Mouse (Mus musculus) cerebellum, adult (tissue): ENCODE data around the gene Rars.
"Not testable (repeated sequence)": the region's sequence is repeated elsewhere in the genome, so short reads cannot be mapped to it uniquely, and the experiment has no call there.

ENCODE experiments used
- ATAC-seq: cut with Nextera tagmentation; 2 replicates; pipeline ENCODE4 v1.9.2; 2017; ENCODE audit warnings: mild to moderate bottlenecking, moderate library complexity, mixed read lengths; ENCODE audit not compliant: insufficient number of reproducible peaks, low FRiP score, low TSS enrichment

The Rars gene

DNA sequence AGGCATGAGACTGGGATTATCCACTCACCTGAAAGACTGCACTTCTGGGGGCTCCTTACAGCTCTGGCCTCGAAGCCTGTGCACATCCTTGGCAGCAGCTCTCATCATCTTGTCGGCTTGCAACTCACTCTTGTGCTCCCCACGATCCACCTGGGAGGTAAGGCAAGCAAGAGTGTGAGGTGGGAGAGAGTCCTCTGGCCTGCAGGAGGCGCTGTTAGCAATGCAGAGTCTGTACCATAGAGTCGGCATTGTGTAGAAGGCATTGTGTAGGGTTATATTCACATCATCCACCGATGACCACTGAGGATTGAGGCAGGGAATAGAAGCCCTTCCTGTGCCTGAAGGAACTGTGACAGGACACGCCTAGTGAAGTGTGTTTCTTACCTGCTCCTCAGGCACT, 6.0 kb upstream of the Rars start:
- ATAC-seq = no peak

DNA sequence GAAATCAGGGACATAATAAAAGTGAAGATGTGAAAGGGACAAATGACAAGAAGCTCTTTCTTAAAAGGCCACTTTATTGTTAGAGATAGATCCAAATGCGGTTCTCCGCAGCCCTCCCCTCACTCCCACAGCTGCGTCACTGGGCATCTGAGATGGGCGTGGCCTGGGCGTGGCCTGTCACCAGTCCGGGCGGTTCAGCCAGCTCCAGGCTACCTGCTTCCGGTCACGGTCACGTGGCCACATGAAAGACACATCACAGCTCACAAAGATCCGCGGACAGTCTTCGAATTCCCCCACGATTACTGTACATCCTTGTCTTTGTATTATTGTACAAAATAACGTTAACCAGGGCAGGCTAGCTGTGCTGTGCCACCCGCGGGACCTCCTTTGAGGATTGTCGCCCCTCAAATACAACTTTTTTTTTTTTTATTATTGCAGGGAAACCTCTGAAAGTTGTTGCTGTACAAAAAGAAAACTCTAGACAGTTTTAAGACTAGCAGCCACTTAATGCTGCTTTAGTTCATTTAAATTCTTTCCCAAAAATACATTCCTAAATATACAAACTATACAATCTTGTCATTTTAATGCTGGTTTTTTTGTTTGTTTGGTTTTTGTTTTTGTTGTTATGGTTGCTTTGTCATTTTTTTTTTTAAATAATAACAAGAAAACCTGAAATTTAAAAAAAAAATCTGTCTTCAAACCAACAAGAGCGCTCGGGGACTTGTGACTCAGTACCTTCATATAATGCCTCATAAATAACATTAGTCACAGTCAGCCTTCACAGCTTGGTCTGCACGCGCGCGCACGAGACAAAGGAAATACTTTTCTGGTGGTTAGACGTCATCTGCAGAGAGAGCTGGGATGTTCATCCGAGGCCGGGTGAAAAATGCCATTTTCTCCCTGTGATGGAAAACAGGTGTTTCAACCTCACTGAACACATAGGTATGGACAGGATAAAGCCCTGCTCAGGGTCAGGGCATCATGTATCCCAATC, 4.3 kb upstream of the Rars start:
- ATAC-seq = peak; percentile 69

DNA sequence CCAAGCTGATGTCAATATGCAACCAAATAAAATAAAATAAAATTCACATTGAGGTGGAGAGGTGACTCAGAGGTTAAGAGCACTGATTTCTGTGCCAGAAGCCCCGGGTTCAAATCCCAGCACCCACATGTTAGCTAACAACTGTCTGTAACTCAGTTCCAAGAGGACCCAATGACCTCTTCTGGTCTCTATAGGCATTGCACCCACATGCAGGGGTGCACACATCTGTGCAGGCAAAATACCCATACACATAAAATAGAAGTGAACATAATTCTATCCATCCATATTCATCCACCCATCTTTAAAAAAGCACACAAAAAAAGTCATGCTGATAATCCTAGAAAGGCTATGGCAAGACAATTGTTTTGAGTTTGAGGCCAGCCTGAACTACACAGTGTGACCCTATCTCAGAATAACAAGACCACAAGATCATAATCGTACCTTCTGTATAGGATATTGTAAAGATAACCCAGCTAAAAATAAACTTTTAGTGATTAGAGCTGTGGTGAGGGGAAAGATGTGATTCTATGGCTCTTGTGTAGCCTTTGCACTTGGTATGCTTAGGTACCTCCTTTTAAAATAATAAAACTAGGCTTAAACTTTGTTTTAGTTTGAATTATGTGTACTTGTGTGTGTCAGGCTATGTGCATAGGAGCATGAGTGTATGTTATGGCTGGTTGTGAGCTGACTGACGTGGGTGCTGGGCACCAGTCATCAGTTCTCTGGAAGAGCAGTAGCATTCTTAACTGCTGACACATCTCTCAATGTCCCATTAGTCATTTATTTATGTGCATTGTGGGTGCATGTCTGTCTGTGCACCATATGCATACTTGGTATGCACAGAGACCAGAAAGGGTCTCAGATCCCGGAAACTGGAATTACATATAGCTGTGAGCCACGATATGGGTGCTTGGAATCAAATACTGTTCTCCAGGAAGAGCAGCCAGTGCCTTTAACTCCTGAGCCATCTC, 3.1 kb upstream of the Rars start:
- no peak for ATAC-seq

DNA sequence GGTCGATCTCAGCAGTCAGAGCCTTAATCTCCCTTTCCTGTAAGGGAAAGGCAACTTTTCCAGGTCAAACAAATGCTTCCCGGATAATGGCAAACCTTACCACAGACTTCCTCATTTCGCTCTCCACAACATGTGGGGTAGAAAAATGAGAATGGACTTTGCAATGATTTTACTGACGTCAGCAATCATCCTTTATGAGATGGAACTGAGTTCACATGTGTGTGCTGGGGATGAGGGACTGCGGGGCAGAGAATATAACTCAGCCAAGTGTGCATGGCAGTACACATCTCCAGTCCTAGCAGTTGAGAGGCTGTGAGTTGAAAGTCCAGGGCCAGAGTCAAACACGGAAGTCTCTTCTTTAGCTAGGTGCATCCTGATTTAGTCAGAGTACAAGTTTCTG, 1.0 kb downstream of the Rars start:
- no peak for ATAC-seq

DNA sequence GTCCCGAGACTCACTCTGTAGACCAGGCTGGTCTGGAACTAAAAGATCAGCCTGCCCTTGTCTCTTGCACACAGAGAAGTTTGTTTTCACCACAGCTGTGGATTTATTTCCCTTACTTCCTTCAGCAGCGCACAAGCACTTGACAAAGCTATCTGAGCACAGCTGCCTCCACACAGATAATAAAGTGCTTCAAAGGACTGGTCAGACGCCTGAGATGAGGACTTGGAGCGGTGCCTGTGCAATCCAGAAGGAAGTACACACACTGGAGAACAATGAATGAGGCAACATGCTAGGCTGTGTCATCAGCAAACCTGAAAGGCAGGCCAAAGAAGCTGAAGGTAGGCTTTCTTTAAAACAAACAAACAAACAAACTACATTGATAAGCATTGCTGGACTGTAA, 2.2 kb downstream of the Rars start:
- no peak for ATAC-seq

DNA sequence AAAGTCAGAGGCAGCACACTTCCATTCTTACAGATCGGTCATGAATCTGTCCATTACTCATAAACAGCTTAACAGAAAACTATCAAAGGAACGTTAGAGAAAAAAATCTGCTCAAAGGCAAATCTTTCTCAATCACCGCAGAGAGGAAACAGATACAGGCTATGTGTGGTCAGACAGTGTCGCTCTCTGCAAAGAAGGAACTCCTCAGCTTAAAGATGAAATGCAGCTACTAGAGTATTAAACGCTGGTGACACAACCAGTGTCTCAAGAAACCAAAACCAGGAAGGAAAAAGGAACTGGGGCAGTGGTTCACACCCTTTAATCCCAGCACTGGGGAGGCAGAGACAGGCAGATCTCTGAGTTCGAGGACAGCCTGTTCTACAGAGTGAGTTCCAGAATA, 6.6 kb downstream of the Rars start:
- ATAC-seq = no peak

DNA sequence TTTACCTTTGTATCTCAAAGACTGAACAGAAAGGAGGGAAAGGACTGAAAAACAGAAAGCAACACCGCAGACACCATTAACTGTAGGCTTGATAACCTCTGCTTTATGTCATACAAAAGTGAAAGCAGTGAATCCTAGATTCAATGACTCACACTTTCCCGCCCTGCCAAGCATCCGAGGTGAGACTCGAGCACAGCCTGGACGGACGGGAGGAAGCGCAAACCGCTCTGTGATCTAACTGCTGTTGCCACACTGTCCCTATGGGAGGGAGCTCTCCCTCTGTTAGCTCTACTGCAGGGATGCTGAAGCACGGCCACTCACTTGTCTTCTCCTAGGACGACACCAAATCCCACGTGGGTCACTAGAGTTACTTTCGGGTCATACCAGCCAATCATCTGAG, 18.0 kb downstream of the Rars start:
- ATAC-seq = no peak

DNA sequence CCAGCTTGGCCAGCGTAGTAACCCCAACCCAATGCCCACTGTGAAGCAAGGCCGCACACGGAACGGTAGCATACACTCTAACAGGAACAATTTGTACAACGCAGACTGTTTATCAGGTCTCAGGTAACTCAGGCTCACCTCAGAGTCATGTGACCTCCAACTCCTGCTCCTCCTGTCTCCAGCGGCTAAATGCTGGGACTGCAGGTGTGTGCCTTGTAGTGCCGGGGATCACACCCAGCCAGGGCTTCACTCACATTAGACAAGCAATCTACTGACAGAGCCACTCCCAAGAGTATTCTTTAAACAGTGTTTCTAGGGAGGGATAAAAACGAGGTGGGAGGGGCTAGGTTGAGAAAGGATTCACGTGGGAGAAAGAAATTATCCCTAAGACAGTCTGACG, 22.8 kb downstream of the Rars start:
- no peak for ATAC-seq

DNA sequence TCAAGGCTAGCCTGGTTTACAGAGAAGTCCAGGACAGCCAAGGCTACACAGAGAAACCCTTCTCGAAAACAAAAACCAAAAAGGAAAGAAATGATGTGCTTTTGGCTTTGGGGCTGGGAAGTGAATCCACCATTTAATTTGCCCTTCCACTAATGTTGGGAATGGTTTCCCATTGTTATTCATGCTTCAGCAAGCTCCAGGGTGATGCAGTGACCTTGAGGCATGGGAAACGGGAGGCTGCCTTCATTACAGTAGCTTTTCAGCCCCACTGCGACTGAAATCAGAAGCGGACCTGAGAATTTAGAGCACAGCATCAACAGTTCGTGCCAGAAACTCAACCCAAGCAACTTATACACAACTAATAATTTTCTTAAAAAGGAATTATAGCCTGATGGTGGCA, 33.0 kb downstream of the Rars start:
- ATAC-seq = no peak

DNA sequence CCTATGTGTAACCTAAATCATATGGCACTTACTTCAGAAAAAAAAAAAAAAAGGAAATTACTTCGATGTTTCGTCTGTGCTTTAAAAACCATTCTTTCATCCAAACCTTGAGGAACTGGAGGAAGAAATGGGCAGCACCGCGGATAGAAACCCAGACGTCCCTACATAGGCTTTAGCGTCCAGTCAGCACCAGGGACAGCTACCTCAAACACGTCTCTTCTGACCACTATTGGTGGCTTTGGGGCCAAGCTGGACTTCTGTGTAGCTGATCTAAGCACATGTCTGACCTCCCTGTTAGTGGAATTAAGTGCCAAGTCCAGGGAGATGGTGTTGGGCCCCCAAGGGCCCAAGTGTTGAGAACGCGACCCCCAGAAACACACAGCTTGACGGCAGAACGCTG, 35.4 kb downstream of the Rars start, which contains the start of gene Fbll1:
TSS of gene Fbll1 (minus strand) at position 11 of the 400 bp plus-strand sequence.
- ATAC-seq = peak; percentile 50

DNA sequence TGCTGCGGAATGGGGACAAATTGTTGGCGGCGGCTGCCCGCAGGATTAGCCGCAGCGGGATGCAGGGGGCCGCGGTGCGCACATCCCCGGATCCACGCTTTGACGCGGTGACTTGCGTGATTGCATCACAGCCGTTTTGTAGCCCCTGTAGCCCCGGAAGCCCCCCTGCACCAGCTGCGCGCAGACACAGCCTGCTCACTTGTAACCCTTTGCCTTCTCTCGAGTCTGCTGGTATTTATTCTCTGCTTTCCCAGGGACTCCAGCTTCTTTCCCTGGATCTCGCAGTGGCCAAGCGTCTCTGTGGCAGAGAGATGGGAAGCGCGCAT, 35.8 kb downstream of the Rars start:
- peak; percentile 84 for ATAC-seq

DNA sequence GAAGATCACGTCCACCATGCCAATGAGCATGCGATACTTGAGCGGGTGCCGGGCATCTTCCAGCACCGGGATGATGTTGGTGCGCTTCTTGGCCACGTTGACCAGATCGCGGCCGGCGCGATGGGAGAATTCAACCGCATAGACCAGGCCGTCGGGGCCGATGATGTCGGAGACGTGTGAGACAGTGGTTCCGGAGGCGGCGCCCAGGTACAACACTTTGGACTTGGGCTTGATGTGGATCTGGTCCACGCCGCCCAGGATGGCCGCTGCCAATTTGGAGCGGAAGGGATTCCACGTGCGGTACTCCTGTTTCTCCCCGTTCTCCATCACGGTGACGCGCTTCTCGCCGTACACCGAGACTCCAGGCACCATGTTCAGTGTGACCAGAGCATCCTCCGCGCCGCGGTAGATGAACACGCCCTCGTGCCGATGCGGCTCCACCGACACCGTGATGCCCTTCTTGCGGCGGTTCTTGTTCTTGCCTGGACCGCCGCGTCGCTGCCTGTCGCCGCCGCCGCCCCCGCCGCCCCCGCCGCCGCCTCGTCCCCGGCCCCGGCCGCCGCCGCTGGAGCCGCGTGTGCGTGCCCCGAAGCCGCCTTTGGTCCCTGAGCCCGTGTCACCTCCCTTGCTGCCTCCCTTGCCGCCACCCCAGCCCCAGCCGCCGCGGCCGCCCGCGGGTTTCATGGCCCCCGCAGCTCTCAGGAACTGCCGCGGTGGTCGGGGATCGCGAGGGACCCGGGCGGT, 36.4 kb downstream of the Rars start:
- ATAC-seq = peak; percentile 37

DNA sequence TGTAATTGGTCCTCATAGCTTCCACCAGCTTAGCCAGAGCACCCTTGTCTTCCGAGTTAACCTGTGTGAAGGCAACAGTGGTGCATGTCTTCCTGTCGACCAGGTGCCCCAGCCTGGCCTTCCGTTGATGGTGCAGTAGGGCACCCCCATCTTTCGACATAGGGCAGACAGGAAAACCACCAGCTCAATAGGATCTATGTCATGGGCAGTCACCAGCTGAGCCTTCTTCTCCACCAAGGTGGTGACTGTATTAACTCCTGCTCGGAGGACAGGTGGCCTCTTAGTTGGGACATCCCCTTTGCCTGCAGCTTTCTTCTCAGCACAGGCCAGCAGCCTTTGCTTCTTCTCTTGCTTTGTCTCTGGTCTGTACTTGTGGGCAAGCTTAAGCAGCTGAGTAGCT, 41.5 kb downstream of the Rars start:
- not testable (repeated sequence) for ATAC-seq

DNA sequence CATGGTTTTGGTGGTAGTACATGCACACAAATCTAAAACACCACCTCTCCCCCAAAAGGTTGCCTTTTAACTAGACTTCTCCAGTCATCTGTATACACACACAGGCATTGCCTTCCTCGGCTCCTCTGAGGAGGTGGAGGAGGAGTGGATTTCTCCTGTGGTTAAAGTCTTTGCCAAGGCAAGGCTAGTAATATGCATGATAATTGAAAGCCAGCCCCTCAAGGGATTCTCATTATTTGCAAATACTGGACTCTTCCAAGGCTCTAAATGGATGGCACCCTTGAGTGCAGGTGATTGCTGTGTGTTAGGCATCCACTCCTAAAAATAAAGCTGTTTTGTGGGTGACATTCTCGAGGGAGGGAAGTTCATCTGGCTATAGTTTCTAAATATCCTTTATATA, 45.9 kb downstream of the Rars start:
- no peak for ATAC-seq

DNA sequence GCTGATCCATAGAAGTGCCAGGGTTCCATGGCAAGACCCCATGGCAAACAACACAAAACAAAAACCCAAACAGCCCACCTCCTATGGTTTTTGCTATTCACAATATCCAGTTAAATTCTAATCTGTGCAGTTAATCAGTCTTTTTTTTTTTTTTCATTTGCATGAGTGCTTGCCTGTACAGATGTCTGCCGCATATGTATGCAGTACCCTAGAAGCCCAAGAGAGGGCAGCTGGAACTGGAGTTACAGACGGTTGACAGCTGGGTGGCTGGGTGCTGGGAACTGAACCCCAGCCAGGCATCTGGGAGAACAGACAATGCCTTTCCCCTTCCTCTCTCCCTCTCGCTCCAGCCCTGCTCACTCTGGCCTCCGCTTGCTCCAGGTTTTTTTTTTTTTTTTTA, 49.8 kb downstream of the Rars start:
- ATAC-seq = no peak

DNA sequence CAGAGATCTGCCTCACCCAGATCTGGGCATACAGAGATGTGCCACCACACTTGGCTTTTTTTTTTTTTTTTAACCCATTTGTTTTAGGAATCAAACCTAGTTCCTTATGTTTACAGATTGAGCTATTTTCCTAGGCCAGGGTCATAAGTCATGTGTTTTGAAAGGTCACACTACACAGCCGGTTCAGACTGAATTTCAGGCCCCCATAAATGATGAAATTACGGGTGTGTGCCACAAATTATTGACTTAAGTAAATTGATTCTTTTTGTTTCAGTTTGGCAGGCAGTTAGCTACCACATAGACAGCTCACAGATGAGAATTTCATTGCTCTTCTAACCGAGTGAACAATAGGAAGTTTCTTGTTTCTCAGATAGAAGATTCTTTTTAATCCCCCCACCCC, 50.3 kb downstream of the Rars start:
- no peak for ATAC-seq

DNA sequence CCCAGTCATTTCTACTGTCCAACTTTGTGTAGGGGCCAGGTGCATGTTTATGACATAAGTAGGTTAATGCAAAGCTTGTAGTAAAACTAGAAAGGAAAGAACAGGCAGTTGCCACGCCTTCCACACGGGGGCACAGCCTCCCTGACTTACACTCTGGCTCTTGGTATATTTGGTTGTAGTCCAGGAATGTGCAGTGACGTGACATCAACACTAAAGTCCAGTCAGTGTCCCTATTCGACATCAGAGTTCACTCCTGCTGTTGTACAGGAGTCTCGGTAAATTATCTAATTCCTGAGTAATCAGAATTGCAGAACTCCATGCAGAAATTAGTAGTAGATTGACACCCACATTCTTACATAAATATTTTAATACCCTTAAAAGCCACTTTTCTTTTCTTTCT, 51.3 kb downstream of the Rars start:
- no peak for ATAC-seq

DNA sequence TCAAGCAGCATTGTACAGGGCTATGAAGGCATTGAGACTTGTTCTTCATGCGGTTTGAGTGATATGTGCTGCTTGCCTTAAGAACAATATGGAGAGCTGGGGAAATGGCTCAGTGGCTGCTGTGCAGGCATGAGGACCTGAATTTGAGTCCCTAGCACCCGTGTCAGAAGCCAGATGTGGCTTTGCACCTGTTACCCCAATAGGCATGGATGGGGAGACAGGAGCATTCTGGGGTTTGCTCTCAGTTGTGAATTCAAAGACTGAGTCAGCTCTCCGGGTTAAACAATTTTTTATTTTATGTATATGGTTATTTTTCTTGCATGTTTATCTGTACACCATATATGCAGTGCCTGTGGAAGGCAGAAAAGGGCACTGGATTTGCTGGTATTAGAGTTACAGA, 51.9 kb downstream of the Rars start:
- ATAC-seq = no peak

DNA sequence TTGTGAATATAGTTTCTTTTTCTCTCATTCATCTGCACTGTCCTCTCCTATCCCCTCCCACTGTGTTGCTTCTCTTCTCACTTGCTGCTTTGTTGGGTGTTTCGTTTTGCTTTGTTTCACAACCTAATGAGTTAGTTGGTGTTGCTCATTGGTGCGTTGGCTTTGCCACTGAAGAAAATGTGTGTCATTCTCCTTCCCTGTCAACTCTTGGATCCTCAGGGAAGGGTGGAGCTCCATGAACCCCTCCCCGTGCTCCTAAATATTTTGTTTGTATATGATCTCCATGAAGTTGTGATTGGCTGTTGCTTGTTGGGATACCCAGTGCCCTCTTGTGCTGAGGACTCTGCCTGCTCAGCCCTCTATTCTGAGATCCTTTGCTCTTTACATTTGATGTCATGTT, 54.0 kb downstream of the Rars start:
- no peak for ATAC-seq

DNA sequence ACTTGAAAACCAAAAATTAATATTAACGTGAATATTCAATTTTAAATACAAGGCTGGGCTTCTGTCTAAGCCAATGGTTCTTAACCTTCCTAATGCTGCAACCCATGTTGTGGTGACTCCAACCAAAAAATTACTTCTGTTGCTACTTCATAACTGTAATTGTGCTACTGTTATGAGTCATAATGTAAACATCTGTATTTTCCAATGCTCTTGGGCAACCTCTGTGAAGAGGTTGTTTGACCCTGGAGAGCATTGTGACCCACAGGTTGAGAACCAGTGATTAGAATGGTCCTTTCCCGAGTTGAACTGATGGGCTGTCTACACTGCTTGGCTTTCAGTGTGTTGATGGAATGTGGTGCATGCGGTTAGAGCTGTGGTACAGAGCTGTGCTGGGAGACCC, 57.9 kb downstream of the Rars start:
- no peak for ATAC-seq

DNA sequence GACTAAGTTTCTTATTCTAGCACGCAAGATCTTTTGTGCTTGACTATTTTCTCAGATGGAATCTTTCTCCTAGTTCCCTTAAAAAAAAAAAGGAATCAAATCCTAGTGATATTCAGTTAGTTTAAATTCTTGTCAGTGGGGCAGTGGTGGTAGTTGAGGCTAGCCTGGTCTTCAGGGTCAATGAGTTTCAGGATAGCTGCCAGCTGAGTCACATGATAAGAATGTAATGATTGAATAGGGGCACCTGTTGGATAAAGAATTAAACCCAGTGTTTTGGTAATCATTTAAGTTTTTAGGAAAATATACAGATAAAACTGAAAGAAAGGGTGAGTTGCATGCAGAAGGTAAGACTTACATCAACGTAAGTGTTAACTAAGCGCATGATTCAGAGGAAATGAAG, 58.7 kb downstream of the Rars start:
- ATAC-seq = no peak
